Mouse (Mus musculus): ENCODE data around the gene Gdpd2. TPM values are rescaled to one million over a fixed set of nuclear protein-coding genes. Genes with fewer than 3 reads are reported as not detected.

Gene Gdpd2
- polyA plus RNA-seq, 1 experiment, result 2.1 TPM

GRCm38 (mm10) chrX:100777655-100778234, 48.1 kb downstream of the Gdpd2 start:
- no peak for DNase-seq (ENCODE audit: low read depth)

- DNase-seq (ENCODE audit: low read depth), result no peak
Observed at GRCm38 (mm10) chrX:100778397-100778796, 48.7 kb downstream of the Gdpd2 start.

Other genes with a start within 250 kb of the Gdpd2 start
- gene Igbp1, start 235.6 kb upstream of the Gdpd2 start, polyA plus RNA-seq (2012; rRNA removed), result 33.3 and 33.6 TPM in 2 replicates
- not detected in 2 replicates for gene Dgat2l6, start 205.0 kb upstream of the Gdpd2 start, polyA plus RNA-seq (2012; rRNA removed)
- gene Awat1, start 157.6 kb upstream of the Gdpd2 start, polyA plus RNA-seq (2012; rRNA removed), result not detected in 2 replicates
- gene P2ry4, start 135.0 kb upstream of the Gdpd2 start, polyA plus RNA-seq (2012; rRNA removed), result 0.03 TPM in 1 of 2 replicates, not detected in the other
- gene Arr3, start 124.4 kb upstream of the Gdpd2 start, polyA plus RNA-seq (2012; rRNA removed), result not detected in 2 replicates
- gene Kif4, start 104.1 kb upstream of the Gdpd2 start, polyA plus RNA-seq (2012; rRNA removed), result 0.27 and 0.30 TPM in 2 replicates
- gene Pdzd11, start 103.3 kb upstream of the Gdpd2 start, polyA plus RNA-seq (2012; rRNA removed), result 30.7 and 34.2 TPM in 2 replicates
- 12.6 and 13.4 TPM in 2 replicates for gene Dlg3, start 37.8 kb downstream of the Gdpd2 start, polyA plus RNA-seq (2012; rRNA removed)